Mouse (Mus musculus): ENCODE measurements around the gene Gm8127.
"Not testable (repeated sequence)": the region's sequence is repeated elsewhere in the genome, so short reads cannot be mapped to it uniquely, and the experiment has no call there.

Gm8127 gene

DNA sequence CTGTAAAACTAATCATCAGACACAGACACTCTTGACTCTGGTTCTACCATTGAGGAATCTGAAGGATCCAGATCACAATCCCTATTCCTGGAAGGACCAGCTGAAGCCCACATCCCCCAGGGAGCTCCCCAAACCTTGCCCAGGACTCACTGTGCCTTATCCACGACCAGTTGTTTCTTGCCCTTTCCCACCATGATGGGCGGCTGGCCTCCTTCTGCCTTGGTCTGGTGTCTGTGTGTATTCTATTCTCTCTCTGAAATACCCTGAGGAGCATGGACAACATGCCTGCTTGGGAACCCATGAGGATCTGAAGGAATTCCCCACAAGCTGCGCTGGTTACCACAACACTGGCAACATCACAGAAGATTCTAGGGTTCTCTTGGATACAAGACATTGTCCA is at the start of gene Gm8127:
TSS of gene Gm8127 (minus strand) at position 330 of the 400 bp plus-strand sequence.
- not testable (repeated sequence) for DNase-seq (ENCODE audit: low read depth)

DNA sequence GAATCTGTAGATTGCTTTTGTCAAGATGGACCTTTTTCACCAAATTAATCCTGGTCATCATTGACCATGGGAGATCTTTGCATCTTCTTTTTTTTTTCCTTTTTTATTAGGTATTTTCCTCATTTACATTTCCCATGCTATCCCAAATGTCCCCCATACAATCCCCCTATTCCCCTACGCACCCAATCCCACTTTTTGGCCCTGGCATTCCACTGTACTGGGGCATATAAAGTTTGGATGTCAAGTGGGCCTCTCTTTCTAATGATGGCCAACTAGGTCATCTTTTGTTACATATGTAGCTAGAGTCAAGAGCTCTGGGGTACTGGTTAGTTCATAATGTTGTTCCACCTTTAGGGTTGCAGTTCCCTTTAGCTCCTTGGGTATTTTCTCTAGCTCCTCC is 44.0 kb upstream of the Gm8127 start:
- not testable (repeated sequence) for DNase-seq (ENCODE audit: low read depth)

DNA sequence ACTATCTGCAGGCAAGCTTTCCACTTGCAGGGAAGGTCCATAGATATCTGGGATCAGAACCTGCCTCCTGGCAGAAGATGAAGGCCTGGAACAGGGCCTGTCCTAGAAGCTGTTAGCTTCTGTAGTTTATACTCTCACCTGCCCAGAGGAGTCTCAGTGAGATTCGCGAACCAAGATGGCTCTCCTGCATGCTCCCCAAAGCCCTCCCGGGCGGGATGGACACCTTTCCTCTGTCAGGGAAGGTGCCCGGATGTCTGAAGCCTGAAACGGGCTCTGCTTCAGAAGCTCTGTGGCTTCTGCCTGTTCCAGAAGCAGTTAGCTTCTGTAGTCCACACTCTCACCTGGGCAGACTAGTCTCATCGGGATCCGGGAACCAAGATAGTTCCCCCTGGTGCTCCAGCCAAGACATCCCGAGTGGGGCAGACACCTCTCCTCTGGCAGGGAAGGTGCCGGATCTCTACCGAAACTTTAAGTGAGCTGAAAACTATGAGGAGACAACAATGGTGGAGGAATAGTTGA is 37.8 kb upstream of the Gm8127 start:
- not testable (repeated sequence) for DNase-seq (ENCODE audit: low read depth)

DNA sequence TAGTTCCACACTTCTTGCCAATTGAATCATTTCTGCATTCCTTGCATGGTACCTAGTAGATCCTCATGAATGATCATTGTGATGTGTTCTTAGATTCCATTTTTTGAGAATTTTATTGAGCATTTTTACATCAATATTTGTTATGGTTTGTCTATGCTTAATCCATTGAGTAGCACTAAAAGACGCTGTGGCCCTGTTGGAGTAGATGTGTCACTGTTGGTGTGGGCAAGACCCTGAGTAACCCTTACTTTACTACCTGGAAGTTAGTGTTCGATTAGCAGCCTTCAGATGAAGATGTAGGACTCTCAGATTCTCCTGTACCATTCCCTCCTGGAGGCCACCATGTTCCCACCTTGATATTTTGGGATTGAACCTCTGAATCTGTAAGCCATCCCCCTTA is 35.0 kb upstream of the Gm8127 start:
- DNase-seq (ENCODE audit: low read depth), result not testable (repeated sequence)

DNA sequence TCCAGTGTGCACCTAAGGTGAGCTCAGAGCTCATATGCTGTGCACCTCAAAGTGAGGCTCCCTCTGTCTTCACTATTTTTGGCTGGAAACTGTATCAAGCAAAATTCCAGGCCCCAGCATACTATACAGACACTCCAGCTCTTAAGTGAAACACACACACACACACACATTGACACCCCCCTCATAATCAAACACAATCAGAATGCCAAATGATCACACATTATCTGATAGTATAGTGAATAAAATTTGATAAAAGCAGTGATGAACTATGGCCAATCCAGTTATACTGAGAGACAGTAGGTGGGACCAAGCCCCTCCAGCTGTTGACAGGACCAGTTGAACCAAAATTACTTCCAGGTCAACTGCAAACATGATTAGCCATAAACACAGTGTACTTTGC is 25.9 kb upstream of the Gm8127 start:
- not testable (repeated sequence) for DNase-seq (ENCODE audit: low read depth)

DNA sequence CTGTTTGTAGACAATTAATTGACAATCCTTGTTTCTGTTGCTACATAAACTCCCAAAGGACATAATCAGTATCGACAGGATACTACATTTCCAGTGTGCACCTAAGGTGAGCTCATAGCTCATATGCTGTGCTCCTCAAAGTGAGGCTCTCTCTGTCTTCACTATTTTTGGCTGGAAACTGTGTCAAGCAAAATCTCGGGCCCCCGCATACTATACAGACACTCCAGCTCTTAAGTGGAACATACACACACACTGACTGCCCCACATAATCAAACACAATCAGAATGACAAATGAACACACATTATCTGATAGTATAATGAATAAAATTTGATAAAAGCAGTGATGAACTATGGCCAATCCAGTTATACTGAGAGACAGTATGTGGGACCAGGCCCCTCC is 15.0 kb downstream of the Gm8127 start:
- not testable (repeated sequence) for DNase-seq (ENCODE audit: low read depth)

DNA sequence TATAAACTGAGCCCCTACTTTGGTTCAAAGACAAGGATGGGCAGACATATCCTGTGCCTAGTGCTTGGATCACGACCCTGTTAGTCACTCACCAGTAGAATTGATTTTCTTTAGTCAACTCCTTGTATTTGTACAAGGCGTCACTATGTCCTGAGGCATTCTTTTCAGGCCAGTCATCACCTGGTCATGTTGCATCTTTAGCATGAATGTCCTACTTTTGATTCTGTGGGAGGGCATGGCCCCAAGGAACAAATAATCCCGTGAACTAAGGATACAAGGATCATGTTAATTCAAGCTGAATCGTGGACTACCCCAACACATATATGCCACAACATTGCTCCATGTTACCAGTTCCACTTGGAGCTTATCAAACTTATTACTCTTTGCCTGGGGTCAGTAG is 15.5 kb downstream of the Gm8127 start:
- DNase-seq (ENCODE audit: low read depth), result not testable (repeated sequence)

DNA sequence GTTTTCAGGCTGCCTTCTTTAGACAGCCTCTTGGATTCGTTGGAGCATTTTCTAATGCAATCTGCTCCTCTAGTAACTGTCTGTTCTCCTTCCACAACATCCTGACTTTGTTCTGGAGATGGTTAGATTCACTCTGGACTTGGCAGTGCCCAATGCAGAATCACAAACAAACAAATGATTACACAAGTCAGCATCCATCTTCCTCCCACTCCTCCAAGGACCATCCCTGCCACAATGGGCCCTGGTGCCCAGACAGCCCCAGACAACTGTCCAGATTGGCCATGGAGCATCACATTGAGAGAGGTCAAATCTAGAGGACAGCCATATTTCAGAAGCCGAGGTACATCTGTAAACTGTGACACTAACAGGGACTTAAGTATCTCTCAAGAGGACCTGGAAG is 16.2 kb downstream of the Gm8127 start:
- DNase-seq (ENCODE audit: low read depth), result not testable (repeated sequence)

DNA sequence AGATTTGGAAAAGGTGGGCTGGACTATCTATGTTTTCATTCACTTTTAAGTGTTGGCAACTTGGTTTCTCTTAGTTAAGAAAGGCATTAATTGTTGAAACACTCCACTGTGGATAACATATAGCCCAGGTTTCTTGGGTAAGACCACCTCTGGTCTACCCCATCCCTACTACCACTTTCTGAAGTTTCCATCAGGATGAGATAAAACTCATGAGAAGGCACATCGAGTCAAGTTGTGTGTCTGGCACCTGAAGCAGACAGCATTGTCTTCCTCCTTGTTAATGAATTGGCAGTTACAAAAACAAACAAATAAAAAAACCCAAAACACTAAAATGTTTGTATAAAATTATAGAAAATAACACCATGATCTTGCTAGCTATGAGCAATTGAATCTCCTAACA is 17.9 kb downstream of the Gm8127 start:
- DNase-seq (ENCODE audit: low read depth), result not testable (repeated sequence)

DNA sequence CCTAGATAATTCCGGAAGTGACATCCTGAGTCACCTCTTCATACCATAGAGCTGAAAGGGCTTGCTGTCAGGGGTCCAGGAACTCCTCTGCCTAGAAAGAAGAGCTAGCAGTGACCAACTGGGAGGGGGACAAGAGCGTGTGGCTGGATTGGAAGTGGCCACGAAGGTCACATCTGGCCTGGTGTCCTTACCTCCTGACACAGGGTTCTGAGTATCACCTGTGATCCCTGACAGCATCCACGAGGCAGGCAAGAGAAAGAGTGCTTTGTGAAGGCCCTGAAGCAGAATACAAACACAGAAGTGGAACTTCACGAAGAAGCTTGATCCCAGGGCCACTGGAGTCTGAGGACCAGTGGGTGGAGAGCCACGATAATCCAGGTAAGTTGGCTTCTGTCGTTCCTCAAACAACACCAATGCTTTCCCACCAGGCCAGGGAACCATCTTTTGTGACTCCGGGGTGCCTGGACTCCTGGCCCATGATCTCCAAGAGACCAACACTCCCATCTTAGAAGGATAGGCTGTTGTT is 18.6 kb downstream of the Gm8127 start, which contains the start of gene Gm9732:
TSS of gene Gm9732 (plus strand) at position 51 of the 526 bp plus-strand sequence.
- DNase-seq (ENCODE audit: low read depth), result not testable (repeated sequence)

DNA sequence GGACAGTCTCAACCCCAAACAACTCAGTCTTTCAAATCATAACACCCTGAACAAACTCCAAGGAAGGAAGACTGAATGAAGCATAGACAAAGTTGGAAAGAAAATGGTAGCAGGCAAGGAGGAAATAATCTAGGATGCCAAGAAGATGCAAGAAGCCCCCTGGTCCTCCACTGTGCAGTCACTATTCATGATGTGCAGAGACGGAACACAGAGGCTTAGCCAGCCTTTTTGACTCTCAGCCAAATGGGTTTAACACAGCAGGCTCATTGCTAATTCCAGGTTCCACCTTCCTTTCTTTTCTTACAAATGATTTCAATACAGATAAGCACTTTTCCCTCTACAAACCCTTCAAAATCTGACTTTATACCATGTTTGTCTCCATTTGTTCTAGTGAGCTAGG is 20.5 kb downstream of the Gm8127 start:
- DNase-seq (ENCODE audit: low read depth), result not testable (repeated sequence)

DNA sequence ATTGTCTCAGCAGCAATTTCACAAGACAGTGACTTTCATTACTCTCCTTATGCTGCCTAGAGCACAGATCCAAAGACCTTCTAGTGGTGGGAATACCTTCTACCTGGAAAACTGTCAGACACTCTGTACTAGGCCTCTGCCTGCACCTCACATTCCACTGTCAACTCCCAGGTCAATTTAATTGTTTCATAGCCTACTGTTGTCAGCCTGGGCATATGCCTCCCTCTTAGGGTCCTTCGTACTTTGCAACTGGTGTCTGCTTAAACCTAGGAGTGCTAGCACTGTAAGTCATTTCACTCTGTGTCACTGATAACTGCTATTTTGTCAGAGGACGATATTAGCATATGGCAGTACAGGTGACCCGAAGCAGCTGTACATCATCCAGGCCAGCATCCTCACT is 24.4 kb downstream of the Gm8127 start:
- not testable (repeated sequence) for DNase-seq (ENCODE audit: low read depth)

DNA sequence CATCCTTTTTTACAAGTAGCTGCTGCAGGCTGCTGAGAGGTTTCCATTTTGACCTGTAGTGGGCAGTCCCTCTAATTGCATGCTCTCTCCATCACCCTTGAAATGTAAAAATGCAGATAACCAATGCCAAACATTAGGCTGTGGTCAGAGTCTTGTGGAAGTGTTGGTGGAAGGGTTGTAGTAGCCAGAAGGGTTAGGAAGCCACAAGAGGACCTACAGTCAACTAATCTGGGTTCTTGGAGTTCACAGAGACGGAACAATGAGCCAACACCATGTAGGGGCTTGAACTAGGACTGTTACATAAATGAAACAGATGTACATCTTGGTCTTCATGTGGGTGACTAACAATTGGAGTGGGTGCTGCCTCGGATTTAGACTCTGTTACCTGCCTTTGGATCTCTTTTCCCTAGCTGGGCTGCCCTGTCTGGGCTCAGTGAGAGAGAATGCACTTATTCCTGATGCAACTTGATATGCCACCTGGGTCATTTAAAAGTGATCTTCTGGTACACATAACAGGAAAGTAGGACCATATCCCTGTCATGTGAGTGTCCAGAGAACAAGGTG is 25.0 kb downstream of the Gm8127 start:
- not testable (repeated sequence) for DNase-seq (ENCODE audit: low read depth)

DNA sequence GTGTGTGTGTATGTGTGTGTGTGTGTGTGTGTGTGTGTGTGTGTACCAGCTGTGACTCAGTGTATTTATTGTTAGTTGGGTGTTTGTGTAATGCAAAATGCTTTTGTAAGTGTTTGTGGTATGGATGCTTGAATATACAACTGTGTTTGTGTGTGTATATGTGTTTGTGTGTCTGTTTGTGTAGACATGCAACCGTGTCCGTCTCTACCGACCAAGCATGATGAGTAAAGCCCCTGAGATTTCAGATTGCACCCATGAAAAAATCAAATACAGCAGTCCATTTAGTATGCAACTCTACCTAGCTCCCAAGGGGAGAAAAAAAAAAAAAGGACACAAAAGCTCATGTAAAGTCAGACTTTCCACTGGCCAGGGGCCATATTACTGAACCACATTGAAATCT is 30.2 kb downstream of the Gm8127 start:
- DNase-seq (ENCODE audit: low read depth), result not testable (repeated sequence)

DNA sequence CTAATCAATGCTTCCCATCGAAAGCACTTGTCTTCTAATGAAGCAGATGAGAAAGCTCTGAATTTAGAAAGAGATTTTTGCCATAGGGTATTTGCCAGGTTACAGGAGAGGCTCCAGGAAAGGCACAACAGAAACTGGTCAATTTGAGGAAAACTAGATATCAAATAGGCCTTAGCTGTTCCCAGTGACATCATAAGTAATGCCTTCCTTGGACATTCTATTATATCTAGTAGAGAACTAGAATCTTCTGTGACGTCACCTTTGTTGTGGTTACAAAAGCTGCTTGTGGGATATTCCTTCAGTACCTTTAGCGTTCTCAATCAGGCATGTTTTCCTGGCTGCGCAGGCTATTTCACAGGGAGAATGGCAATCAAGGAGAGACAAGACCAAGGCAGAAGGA is 35.3 kb downstream of the Gm8127 start, which contains the start of gene Gm8126:
TSS of gene Gm8126 (plus strand) at position 301 of the 400 bp plus-strand sequence.
- not testable (repeated sequence) for DNase-seq (ENCODE audit: low read depth)

DNA sequence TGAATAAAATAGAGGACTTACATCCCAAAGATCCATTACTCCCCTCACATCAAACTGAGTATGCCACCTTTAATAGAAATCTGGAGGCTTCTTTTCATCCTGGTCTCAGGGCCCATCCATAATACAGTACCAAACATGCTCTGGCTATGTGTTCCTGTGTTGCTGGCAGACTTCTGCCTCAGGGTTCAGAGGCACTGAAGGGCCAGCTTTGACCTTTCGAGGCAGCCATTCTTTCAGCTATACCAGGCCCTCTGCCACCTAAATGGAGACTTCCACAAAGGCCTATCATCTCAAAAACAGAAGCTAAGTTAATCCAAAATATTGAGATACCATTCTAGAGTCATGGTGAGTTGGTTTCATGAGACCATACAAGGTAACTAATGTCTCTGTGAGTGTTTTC is 37.1 kb downstream of the Gm8127 start:
- DNase-seq (ENCODE audit: low read depth), result not testable (repeated sequence)

DNA sequence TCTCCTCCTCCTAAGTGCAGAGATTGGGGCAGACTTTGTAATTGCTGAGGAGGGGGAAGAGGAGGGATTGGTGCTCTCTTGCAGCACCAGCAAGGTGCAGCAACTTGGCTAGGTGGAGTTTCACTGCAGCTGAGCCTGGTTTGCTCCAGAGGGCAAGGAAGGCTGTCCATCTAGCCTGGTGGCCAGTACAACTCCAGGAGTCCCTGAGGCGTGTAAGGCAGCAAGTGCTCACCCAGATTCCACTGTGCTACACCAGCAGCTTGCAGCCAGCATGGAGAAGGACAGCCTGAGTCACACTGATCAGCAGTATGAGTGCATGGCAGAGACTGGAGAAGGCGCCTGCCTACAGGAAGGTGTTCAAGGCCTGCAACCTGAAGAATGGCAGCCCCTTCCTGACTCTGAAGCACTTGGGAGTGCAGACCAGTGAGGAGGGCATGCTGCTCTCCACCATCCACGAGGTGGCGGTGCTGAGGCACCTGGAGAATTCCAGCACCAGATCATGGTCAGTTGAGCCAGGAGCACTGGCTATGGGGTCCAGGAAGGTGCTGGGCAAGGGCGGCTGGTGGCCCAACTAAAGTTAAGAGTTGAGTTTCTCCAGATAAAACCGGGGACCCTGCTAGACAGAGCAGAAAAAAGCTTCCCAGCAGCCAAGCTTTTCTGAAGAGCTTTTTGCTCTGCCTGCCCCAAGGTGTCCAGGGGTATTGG is 42.9 kb downstream of the Gm8127 start:
- DNase-seq (ENCODE audit: low read depth), result not testable (repeated sequence)

DNA sequence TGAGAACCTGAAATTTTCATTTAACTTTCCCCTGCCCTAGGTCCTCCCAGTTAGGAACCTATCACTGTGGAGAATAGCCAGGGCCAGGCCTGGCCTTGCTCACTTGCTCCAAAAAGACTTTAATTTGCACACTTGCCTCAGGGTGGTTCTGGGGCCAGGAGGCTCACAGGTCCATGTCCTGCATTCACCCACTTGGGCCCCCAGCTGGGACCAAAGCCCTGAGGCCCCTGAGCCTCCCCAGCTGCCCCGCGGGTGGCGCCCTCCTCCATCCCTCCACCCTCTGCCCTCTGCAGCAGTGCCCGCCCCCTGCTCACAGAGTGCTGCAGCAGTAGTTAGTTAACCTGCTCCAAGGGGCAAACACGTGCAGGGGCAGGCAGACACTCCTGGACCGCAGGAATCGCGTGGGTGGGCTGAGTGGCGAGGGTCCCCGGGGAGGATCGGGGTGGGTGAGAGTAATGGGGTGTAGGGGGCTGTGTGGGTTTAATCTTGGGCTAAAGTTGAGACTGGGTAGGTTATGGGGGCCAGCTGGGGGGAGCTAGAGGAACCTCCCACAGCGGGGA is 43.9 kb downstream of the Gm8127 start:
- not testable (repeated sequence) for DNase-seq (ENCODE audit: low read depth)

Data from fibroblast of lung, adult 2 months (primary cell).